Mouse (Mus musculus) heart, postnatal 36 days (tissue): Measurements from ENCODE around the gene Mrps24. TPM values are rescaled to one million over a fixed set of nuclear protein-coding genes. Genes with fewer than 3 reads are reported as not detected.

Experiments used
- DNase-seq, 2 experiments: peaks; one replicate each; pipeline ENCODE4 v3.0.0; 2021 to 2022
- intact Hi-C: fragments of 180-260 bp; cut with DNase I; formaldehyde crosslinking; loops from one replicate; pipeline ENCODE4 v1.15.1; 2025
- total RNA-seq, 2 experiments: library from RNA; stranded (reverse); gene quantifications; 2 replicates each; pipeline ENCODE4 v1.2.3; 2021

The Mrps24 gene
- 100 to 1,000 TPM; 157 to 168 TPM for total RNA-seq

GRCm38 (mm10) chr11:5715630-5716105, at the start of gene Mrps24:
TSS of gene Mrps24 (minus strand) at chr11:5715680.
- intact Hi-C loops, result no loop called here
- no peak for DNase-seq

GRCm38 (mm10) chr11:5762633-5762982, 47.1 kb upstream of the Mrps24 start:
- DNase-seq, result no peak
- intact Hi-C loops, result loop anchor here (1.0 to 2.0 kb wide), 2 partner anchors 22 to 56 kb away; no protein-coding TSS in a partner anchor

DNA sequence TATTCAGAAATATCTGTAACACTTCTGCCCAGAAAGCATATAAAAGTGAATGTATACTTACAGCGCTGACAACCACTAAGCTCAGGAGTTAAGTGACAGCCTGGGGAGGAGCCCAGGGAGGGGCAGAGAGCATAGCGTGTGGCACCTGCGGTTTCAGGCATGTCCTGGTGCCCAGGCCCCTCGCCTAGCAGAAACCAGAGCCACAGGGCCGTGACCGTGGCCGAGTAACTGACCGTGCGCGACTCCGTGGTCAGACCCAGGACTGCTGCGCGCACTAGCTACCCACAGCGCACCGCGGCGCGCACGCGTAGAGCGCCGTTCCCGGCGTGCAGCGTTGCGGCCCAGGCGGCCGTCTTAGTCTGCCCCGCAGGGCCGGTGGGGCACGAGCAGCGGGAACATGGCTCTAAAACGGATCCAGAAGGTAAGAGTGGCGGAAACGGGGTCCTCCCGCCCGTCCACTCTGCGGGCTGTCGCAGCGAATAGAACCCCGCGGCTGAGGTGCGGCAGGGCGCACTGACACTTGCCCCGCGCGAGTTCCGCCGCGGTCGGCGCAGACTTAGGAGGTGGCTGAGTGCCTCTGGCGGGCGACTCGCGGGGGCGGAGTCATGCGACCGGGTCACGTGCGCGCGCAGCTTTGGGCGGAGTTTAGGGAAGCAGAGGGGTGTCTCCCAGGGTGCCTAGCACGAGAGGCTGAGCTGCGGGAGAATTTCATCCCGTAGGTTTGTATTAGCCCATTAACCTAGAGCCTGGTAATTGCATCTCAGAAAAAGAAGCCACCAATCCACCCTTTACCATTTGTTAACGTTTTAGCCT, 46.5 kb upstream of the Mrps24 start, which contains the start of gene Urgcp:
Urgcp (minus strand) TSS at position 557 of the 813 bp plus-strand sequence.
- DNase-seq, result peak; percentile 96 to 98
- intact Hi-C loops, result loop anchor here (1.0 to 2.0 kb wide), 2 partner anchors 22 to 55 kb away; no protein-coding TSS in a partner anchor

GRCm38 (mm10) chr11:5753755-5754154, 38.3 kb upstream of the Mrps24 start:
- DNase-seq, result no peak
- intact Hi-C loops, result no loop called here

DNA sequence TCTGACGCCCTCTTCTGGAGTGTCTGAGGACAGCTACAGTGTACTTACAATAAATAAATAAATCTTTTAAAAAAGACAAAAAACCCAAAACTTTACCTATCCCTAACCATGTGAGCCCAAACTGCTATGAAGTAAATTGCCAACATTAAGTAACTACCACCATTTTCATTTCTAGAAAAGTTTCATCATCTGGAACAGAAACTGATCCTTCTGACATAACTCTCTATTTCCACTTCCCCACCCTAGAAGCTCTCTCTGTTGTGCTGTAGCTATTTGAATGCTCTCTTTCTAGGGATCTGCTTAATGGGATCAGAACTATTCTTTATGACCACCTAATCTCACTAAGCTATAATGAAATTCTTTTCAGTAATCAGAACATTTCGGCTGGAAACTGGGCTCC, 29.5 kb upstream of the Mrps24 start:
- DNase-seq, result no peak
- intact Hi-C loops, result no loop called here

DNA sequence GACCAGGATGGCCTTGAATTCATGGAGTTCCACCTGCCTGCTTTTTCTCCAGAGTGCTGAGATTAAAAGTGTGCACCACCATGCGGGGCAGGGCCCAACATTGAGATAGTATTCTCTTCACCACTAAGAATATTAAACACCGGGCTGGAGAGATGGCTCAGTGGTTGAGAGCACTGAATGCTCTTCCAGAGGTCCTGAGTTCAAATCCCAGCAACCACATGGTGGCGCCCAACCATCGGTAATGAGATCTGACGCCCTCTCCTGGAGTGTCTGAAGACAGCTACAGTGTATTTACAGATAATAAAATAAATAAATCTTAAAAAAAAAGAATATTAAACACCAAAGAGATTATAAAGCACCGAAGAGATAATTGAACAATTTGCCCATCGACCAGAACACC, 26.6 kb upstream of the Mrps24 start:
- intact Hi-C loops, result no loop called here
- DNase-seq, result peak in 1 of 2 experiments; percentile 41

- DNase-seq, result peak; percentile 82 to 87
- intact Hi-C loops, result loop anchor here (1.0 to 2.0 kb wide), 3 partner anchors 21 to 48 kb away; partner anchors contain the start of genes Dbnl and Urgcp
These were observed 25.6 kb upstream of the Mrps24 start for GRCm38 (mm10) chr11:5740965-5741627.

- DNase-seq, result no peak
- intact Hi-C loops, result loop anchor here (1.0 to 2.0 kb wide), 3 partner anchors 22 to 48 kb away; partner anchors contain the start of genes Dbnl and Urgcp
These were observed 25.1 kb upstream of the Mrps24 start for GRCm38 (mm10) chr11:5740599-5740964.

DNA sequence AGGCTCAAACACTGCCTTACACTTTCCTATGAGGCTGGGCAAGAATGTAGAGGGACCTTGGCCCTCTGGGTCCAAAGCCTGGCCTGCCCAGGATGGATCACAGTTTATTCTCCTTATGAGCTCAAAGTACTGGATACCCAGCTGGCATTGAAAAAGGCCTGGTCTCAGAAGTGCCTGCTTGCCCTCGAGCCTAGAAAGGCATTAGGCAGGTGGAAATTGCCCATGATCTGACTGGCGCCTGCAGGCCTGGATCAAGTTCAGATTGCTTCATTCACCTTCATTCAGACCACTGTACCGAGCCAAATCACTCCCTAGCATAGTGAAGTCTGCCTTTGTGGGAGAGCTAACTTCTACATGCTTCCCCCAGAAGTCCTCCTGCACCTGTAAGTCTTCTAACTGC, 24.4 kb upstream of the Mrps24 start:
- intact Hi-C loops, result loop anchor here (1.0 to 2.0 kb wide), 3 partner anchors 22 to 49 kb away; partner anchors contain the start of genes Dbnl and Urgcp

GRCm38 (mm10) chr11:5738888-5739632, 23.6 kb upstream of the Mrps24 start:
- no peak for DNase-seq
- intact Hi-C loops, result no loop called here

More for the DNA sequence above, 24.4 kb upstream of the Mrps24 start:
- DNase-seq, result no peak

GRCm38 (mm10) chr11:5737137-5737536, 21.7 kb upstream of the Mrps24 start:
- DNase-seq, result no peak
- intact Hi-C loops, result no loop called here

GRCm38 (mm10) chr11:5734323-5734722, 18.8 kb upstream of the Mrps24 start:
- intact Hi-C loops, result no loop called here
- no peak for DNase-seq

DNA sequence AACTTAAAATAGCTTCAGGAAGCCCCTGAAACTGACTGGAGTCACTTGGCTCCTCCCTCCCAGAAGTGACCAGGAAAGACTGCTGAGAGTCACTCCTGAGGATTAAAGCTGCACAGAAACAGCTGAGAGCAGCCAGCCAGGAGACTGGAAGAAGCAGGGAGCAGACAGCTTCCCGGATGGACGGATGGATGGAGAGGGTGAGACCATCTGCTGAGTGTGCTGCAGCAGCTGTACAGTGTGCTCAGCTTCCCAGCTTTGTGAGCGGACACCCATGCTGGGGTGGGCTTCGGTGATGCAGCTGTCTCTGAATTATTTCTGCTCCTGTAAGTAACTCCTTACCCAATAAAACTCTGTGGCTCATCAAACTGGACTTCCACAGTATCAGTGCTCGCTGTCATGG, 16.9 kb upstream of the Mrps24 start:
- DNase-seq, result no peak
- intact Hi-C loops, result no loop called here

DNA sequence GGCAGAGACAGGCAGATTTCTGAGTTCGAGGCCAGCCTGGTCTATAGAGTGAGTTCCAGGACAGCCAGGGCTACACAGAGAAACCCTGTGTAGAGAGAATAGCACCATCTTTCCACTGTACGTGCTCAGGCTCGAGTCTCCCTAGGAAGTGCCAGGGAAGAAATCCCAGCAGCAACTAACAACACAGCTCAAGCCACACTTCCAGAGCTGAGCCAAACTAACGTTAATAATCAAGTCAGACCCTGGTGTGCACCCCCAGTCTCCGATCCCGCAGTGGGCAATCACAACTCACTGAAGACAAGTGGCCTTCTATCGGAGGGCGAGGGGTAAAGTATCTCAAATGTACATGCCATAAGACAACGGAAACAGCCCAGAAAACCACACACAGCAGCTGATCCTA, 14.1 kb upstream of the Mrps24 start:
- no peak for DNase-seq

DNA sequence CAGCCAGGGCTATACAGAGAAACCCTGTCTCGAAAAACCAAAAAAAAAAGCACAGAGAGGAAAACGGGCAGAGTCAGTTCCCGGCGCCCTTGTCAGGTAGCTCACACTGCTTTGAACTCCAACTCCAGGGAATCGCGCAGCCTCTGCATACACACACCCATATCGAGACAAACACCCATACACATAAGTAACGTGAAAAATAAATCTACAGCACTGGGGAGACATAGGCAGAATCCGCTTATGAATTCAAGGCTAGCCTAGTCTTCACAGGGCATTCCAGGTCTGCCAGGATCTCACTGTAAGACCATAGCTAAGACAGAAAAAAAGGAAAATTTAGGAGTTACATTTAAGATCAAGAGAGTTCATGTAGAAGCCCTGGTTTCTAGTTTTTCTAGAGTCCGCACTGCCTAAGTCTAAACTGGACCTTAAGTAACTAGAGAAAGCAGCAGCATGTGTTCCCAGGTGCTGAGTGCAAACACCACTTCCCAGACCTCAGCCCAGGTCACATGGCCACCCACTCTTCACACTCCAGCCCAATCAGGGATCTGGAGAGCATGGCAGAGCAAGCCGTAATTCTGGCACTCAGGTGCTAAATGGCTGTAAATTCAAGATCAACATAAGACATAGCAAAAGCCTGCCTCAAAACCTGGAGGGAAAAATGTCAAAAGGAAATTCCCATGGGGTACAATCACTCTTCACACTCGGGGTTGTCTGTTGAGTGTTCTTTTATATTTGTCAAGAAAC, 3.3 kb upstream of the Mrps24 start:
- no peak for DNase-seq
- intact Hi-C loops, result no loop called here

More for the DNA sequence above, 14.1 kb upstream of the Mrps24 start:
- intact Hi-C loops, result no loop called here

DNA sequence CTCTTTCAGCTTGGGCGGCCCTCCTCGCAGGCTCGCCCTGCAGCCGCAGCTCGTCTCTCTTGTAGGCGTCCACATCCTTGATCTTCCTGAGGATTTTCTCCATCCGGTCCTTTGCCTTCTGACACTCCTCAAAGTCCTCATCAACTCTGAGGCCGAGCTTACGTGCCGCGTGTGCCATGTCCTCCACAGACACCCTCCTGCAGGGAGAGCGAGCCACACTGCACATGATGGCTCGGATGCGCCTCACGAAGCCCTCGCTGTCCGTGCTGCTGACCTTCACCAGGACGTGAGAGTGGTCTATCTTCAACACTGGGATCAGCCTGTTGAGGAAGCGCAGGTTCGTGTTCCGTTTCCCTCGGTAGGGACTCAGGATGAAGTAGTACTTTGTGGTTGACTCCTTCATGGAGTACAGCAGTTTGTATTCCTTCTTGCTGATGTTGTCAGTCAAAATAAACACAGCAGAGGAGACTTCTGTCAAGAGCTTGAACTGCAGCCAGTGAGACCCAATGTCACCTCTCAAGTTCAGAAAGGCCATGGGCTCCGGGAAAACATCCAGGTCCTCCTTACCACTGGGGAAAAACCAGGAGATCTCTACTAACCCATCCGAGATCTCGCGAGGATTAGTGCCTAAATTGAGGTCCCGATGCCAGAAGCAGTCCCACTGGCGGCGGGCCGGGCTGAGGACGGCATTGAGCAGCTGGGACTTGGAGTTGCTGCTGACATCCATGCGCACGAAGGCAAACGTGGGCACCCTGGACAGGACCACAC, 1.6 kb upstream of the Mrps24 start:
- intact Hi-C loops, result no loop called here
- DNase-seq, result peak; percentile 35 to 43

DNA sequence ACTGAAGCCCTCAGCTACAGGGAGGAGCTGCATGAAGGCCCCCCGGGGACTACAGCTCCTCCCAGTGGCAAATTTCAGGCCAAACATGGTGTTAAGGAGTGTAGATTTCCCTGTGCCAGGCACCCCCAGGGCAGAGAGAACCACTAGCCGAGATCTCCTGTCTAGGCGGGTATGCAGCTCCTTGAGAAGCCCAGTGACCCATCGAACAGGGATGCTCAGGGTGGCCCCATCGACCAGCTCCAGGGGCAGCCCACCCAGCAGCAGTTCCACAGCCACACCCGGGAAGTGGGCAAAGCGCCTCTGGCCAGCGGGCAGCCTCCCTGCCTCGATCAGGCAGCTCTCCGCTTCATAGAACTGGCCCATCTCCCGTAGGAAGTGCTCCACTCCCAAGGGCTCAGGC, 766 bp upstream of the Mrps24 start:
- intact Hi-C loops, result no loop called here
- DNase-seq, result no peak

DNA sequence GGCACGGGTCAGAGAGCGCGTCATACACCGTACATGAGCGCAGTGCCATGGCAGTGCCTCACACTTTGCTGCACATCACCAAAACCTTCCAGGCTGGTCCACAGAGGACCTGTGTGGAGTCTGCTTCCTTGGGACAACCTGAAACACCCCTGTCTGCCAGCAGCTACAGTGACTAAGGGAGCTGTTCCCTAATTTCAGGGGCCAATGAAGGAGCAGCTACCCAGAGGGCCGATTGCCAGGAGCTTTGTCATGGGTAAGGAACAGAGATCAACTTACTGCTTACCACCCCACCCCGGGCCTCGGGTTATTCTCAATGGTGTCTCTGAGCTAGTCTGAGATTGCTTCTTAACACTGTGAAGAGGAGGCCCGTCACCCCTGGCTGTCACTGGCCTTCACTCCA, 301 bp downstream of the Mrps24 start:
- intact Hi-C loops, result no loop called here
- no peak for DNase-seq
